Mouse (Mus musculus) megakaryocyte, embryonic 14.5 days (primary cell): ENCODE measurements at regions not wholly inside any gene's neighbourhood (a gene's known extent, or its start where the extent isn't known, plus 50 kb on each side); places are given as distances from the start of the nearest gene placed in this dataset.

ENCODE experiments used
- H3K27me3 ChIP-seq: replicated peaks from 2 replicates; pipeline ENCODE3; 2012; ENCODE audit warnings: inconsistent platforms
- H3K36me3 ChIP-seq: replicated peaks from 2 replicates; pipeline ENCODE3; 2012; ENCODE audit warnings: low read length, inconsistent platforms, mixed read lengths
- H3K4me1 ChIP-seq: 2 replicates; pipeline ENCODE4 v1.6.1; 2012; ENCODE audit warnings: inconsistent platforms
- H3K4me3 ChIP-seq: replicated peaks from 2 replicates; pipeline ENCODE3; 2012; ENCODE audit warnings: moderate library complexity, mild to moderate bottlenecking, inconsistent platforms
- H3K9me3 ChIP-seq: 2 replicates; pipeline ENCODE4 v1.6.1; 2012; ENCODE audit warnings: inconsistent platforms
- FLI1 ChIP-seq: IDR thresholded peaks from 2 replicates; pipeline ENCODE4 v1.6.1; 2012; ENCODE audit warnings: low read length, inconsistent platforms, mixed read lengths
- GATA1 ChIP-seq: IDR thresholded peaks from 3 replicates; pipeline ENCODE4 v1.6.1; 2012; ENCODE audit warnings: mixed read lengths, low read length, inconsistent platforms, borderline replicate concordance

GRCm38 (mm10) chr13:28717404-28717803, 236.1 kb downstream of the Sox4 start:
- no peaks in the 10 kb centered on the region for H3K27me3 ChIP-seq
- H3K4me3 ChIP-seq, result no peak overlapping the region
- no peaks in the 10 kb centered on the region for H3K36me3 ChIP-seq
- peaks cover 30% of the 10 kb centered on the region for H3K4me1 ChIP-seq
- TF ChIP-seq GATA1 (no peak), FLI1 (no peak)
- no peaks in the 10 kb centered on the region for H3K9me3 ChIP-seq

- Histone ChIP-seq H3K4me1 (peaks cover 4% of the 10 kb centered on the region; the same call in 1 of the 2 replicates), H3K27me3 (peaks cover 2% of the 10 kb centered on the region), H3K4me3 (no peak overlapping the region), H3K9me3 (0 out of 2 replicates have a peak, but pooled peaks cover 7% of the 10 kb centered on the region), H3K36me3 (no peaks in the 10 kb centered on the region)
- TF ChIP-seq GATA1 (no peak), FLI1 (no peak)
Measured at GRCm38 (mm10) chr13:28709966-28710365, 243.5 kb downstream of the Sox4 start.

DNA sequence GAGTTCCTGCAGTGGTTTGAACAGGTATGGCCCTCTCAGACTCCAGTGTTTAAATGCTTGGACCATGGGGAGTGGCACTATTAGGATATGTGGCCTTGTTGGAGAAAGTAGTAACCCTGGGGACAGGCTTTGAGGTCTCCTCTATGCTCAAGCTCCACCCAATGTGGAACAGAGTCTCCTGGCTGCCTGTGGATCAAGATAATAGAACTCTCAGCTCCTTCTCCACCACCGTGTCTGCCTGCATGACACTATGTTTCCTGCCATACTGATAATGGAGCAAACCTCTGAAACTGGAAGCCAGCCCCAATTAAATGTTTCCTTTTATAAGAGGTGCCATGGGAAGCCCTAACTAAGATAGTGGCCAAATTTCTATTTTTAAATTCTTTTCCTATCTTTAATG, 252.2 kb downstream of the Sox4 start:
- no peak overlapping the region for H3K4me3 ChIP-seq
- TF ChIP-seq GATA1, result no peak
- TF ChIP-seq FLI1, result no peak
- peaks cover 9% of the 10 kb centered on the region for H3K4me1 ChIP-seq
- peaks cover 15% of the 10 kb centered on the region for H3K27me3 ChIP-seq
- H3K9me3 ChIP-seq, result 0 out of 2 replicates have a peak, but pooled peaks cover 7% of the 10 kb centered on the region
- no peaks in the 10 kb centered on the region for H3K36me3 ChIP-seq

DNA sequence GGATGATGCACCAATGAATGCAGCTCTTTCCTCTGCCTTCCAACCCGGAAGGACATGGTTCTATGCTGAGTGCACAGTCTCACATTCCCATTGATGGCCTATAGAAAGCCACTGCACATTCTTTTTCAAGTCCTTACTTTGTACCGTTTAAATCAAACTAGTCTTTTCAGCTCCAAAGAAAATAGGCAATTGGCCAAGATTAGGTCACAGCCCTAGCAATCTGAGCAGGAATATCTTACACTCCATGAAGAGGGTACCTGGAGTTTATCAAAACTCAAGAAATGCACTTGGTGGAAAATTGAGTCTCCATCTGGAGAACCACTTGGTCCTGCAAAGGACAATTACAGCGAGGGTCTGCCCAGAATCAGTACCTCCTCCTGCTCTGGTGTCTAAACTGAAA, 253.4 kb downstream of the Sox4 start:
- Histone ChIP-seq H3K4me3 (no peak overlapping the region), H3K9me3 (0 out of 2 replicates have a peak, but pooled peaks cover 2% of the 10 kb centered on the region), H3K4me1 (peaks cover 9% of the 10 kb centered on the region), H3K36me3 (no peaks in the 10 kb centered on the region), H3K27me3 (peaks cover 15% of the 10 kb centered on the region)
- no peak for TF ChIP-seq GATA1
- TF ChIP-seq FLI1, result no peak

- Histone ChIP-seq H3K9me3 (no peaks in the 10 kb centered on the region), H3K4me1 (peaks cover 9% of the 10 kb centered on the region), H3K4me3 (no peak overlapping the region), H3K36me3 (no peaks in the 10 kb centered on the region), H3K27me3 (peaks cover 14% of the 10 kb centered on the region)
- TF ChIP-seq GATA1 (no peak), FLI1 (no peak)
Measured at GRCm38 (mm10) chr13:28699490-28700032, 254.0 kb downstream of the Sox4 start.

- H3K36me3 ChIP-seq, result no peaks in the 10 kb centered on the region
Measured at GRCm38 (mm10) chr13:28697796-28698678, 255.5 kb downstream of the Sox4 start.

DNA sequence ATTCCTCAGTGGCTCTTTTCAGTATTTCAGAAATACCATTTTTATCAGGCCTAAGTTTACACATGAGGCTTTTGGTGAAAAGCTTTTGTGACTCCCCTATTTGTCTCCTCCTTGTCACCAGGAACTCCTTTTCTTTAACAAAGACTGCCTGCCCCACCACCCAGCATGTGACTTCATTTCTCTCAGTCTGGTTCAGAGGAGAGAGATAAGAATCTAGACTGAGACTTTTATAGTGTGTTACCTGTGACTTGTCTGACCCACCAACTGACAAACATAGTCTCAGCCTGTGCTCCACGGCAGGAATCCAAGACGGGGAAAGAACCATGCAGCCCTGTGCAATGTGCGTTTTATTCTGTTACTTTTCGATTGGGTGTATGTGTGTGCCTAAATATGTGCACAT, 260.4 kb downstream of the Sox4 start:
- TF ChIP-seq GATA1 (no peak), FLI1 (no peak)
- Histone ChIP-seq H3K4me1 (no peaks in the 10 kb centered on the region), H3K36me3 (no peaks in the 10 kb centered on the region), H3K4me3 (no peak overlapping the region), H3K9me3 (no peaks in the 10 kb centered on the region), H3K27me3 (peaks cover 4% of the 10 kb centered on the region)

More at GRCm38 (mm10) chr13:28697796-28698678, 255.5 kb downstream of the Sox4 start:
- no peak for TF ChIP-seq GATA1
- H3K9me3 ChIP-seq, result no peaks in the 10 kb centered on the region
- H3K4me1 ChIP-seq, result peaks cover 9% of the 10 kb centered on the region
- no peak overlapping the region for H3K4me3 ChIP-seq
- peaks cover 13% of the 10 kb centered on the region for H3K27me3 ChIP-seq

DNA sequence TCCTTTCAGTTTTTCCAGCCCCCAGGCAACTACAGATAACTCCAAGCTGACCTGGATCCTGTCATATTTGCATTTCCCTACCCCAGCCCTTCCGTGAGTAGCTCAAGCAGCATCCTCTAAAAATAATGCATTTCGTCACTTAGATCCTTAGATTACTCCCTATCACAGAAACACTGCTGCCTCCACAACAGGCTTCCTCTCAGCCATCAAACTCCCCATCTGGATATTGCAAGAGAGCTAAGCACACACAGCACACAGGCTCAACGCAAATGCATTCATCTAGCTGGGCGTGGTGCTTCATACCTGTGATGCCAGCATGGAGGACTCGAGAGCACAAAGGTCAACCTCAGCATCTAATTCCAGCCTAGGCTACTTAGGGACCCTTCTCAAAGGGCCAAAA, 260.9 kb downstream of the Sox4 start:
- Histone ChIP-seq H3K27me3 (peaks cover 2% of the 10 kb centered on the region), H3K4me3 (no peak overlapping the region), H3K9me3 (no peaks in the 10 kb centered on the region), H3K36me3 (no peaks in the 10 kb centered on the region), H3K4me1 (no peaks in the 10 kb centered on the region)
- TF ChIP-seq FLI1 (no peak), GATA1 (no peak)

GRCm38 (mm10) chr13:28690511-28691160, 262.9 kb downstream of the Sox4 start:
- Histone ChIP-seq H3K36me3 (no peaks in the 10 kb centered on the region), H3K27me3 (peaks cover 2% of the 10 kb centered on the region), H3K4me3 (no peak overlapping the region), H3K4me1 (no peaks in the 10 kb centered on the region), H3K9me3 (no peaks in the 10 kb centered on the region)
- no peak for TF ChIP-seq FLI1
- no peak for TF ChIP-seq GATA1

- no peaks in the 10 kb centered on the region for H3K36me3 ChIP-seq
- H3K4me1 ChIP-seq, result no peaks in the 10 kb centered on the region
- H3K4me3 ChIP-seq, result no peak overlapping the region
- no peaks in the 10 kb centered on the region for H3K27me3 ChIP-seq
- no peak for TF ChIP-seq GATA1
- TF ChIP-seq FLI1, result no peak
- H3K9me3 ChIP-seq, result no peaks in the 10 kb centered on the region
Measured at GRCm38 (mm10) chr13:28687838-28688237, 265.7 kb downstream of the Sox4 start.
